Mouse (Mus musculus): Measurements from ENCODE around the gene Mecom.

GRCm38 (mm10) chr3:30475591-30475990 is 72.2 kb downstream of the Mecom start:
- TF ChIP-seq EP300 (IDR thresholded peaks at IDR 0.05; ENCODE audit: low read length) (no peak), MXI1 (IDR thresholded peaks at IDR 0.05; ENCODE audit: low read depth, low read length) (no peak), ZMIZ1 (IDR thresholded peaks at IDR 0.05; ENCODE audit: low read depth, low read length) (no peak), SMC3 (IDR thresholded peaks at IDR 0.05; ENCODE audit: low read depth, low read length) (no peak), MAX (IDR thresholded peaks at IDR 0.05; ENCODE audit: low read length) (no peak), CTCF (conservative IDR thresholded peaks at IDR 0.05 in 1 of 2, IDR thresholded peaks at IDR 0.05 in 1 of 2; ENCODE audit: low read depth in 2 of 2, low read length in 2 of 2) (no peak), POLR2A (IDR thresholded peaks at IDR 0.05; ENCODE audit: low read depth, low read length) (no peak), CHD2 (IDR thresholded peaks at IDR 0.05; ENCODE audit: low read length) (no peak), TCF12 (IDR thresholded peaks at IDR 0.05; ENCODE audit: low read depth, low read length) (no peak), GABPA (IDR thresholded peaks at IDR 0.05; ENCODE audit: insufficient replicate concordance, low read depth, low read length) (no peak), ZKSCAN1 (IDR thresholded peaks at IDR 0.05; ENCODE audit: borderline replicate concordance, low read depth, low read length) (no peak)

All from CH12.LX (cell line).